ENCODE assay signal across 21 mouse cellular contexts in the genomic region with DNA sequence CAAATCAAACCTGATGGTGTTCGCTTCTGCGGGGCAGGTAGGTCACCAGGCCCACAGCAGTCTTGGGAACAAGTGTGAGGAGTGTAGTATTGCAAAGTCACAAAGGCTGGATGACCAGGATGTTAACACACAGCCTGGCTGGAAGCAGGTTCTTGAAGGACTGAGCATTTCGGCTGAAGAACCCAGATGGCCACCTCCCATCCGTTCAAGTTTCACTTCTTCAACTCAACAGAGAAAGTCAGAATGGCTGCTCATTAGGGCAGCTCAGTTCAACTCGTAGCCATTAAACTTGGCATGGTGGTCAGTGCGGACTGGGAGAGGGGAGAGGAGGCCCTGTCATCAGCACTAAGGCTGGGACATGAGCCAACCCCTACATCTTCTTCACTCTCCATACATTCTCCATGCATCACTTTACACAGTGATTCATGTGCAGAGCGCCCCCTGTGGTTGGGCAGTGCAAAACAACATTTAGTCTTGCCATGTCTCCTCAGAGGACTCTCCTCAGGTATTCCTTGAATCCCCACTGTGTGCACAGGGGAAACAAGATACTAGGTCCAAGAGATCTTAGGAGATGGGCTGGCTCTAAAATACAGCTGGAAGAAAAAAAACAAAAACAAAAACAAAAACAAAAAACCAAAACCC. TPM values are rescaled to one million over a fixed set of nuclear protein-coding genes. Genes with fewer than 3 reads are reported as not detected.
DNase-seq lines count a peak whose midpoint lies in the region; ATAC-seq and TF ChIP-seq lines count a peak whose summit lies in the region.
"Had no signal": no experiment of that assay in that cellular context is flagged by ENCODE, and none has a peak within 500 bp of the region (broad histone marks: within the 10 kb centered on the region; RNA-seq: fewer than 3 reads in every experiment).

No protein-coding gene starts in this region.

- intact Hi-C loops in gastrocnemius, adult 2 months (cut with DNase I) = no loop called here

- TF ChIP-seq POLR2A in bone marrow macrophage, adult 2 months (IDR thresholded peaks at IDR 0.05; ENCODE audit: borderline replicate concordance, low read depth, low read length) = no peak

- DNase-seq in gastrocnemius, adult 2 months = no peak
- DNase-seq in gastrocnemius, adult 18-20 months (ENCODE audit: low spot score) = no peak
- no peak for DNase-seq in midbrain, postnatal 0 days (ENCODE audit: low spot score)
- no peak for DNase-seq in midbrain, embryonic 11.5 days (ENCODE audit: low spot score, missing footprints)
- no peak for DNase-seq in stomach, postnatal 0 days (ENCODE audit: low spot score)
- DNase-seq in urinary bladder, postnatal 25 days (ENCODE audit: low spot score) = no peak
- no peak for DNase-seq in forebrain, postnatal 0 days
- DNase-seq: adrenal gland, postnatal 36 days; cerebellum, adult 8-10 months; gastrocnemius, postnatal 36 days; thymus, postnatal 36 days had no signal

- no peak for TF ChIP-seq CTCF in gastrocnemius, adult 2 months (IDR thresholded peaks at IDR 0.05)
- TF ChIP-seq CTCF in midbrain, postnatal 0 days (IDR thresholded peaks at IDR 0.05) = 0 out of 2 replicates have a peak, but pooled peaks have one; percentile 1
- peak; percentile 20; the same call in 1 of the 2 replicates for TF ChIP-seq CTCF in bone marrow macrophage, adult 2 months (IDR thresholded peaks at IDR 0.05; ENCODE audit: low read depth, low read length)
- TF ChIP-seq CTCF in stomach, postnatal 0 days (IDR thresholded peaks at IDR 0.05; ENCODE audit: low read depth) = peak; percentile 25
- no peak for TF ChIP-seq CTCF in forebrain, postnatal 0 days (IDR thresholded peaks at IDR 0.05; ENCODE audit: low read depth)

- no peaks in the 10 kb centered on the region for H3K9me3 ChIP-seq in midbrain, postnatal 0 days (ENCODE audit: low read length)
- H3K9me3 ChIP-seq in midbrain, embryonic 11.5 days (ENCODE audit: control insufficient read depth, low read length) = no peaks in the 10 kb centered on the region
- no peaks in the 10 kb centered on the region for H3K9me3 ChIP-seq in stomach, postnatal 0 days (ENCODE audit: control insufficient read depth, low read length)
- H3K9me3 ChIP-seq in forebrain, postnatal 0 days (ENCODE audit: low read length) = no peaks in the 10 kb centered on the region
- H3K9me3 ChIP-seq: embryonic facial prominence, embryonic 12.5 days; forebrain, embryonic 13.5 days; heart, embryonic 10.5 days; hindbrain, embryonic 12.5 days; kidney, embryonic 15.5 days; limb, embryonic 13.5 days; midbrain, embryonic 10.5 days; neural tube, embryonic 12.5 days had no signal

- TF ChIP-seq EP300 in stomach, postnatal 0 days (optimal IDR thresholded peaks at IDR 0.05) = no peak

- H3K4me2 ChIP-seq in midbrain, postnatal 0 days (ENCODE audit: low read depth, low read length, poor library complexity, severe bottlenecking) = no peak overlapping the region
- no peak overlapping the region for H3K4me2 ChIP-seq in midbrain, embryonic 11.5 days
- H3K4me2 ChIP-seq in stomach, postnatal 0 days (replicated peaks; ENCODE audit: low read depth) = no peak overlapping the region
- no peak overlapping the region for H3K4me2 ChIP-seq in forebrain, postnatal 0 days (ENCODE audit: low read depth)
- H3K4me2 ChIP-seq: embryonic facial prominence, embryonic 12.5 days; forebrain, embryonic 13.5 days; hindbrain, embryonic 12.5 days; kidney, embryonic 15.5 days; limb, embryonic 13.5 days; neural tube, embryonic 12.5 days had no signal

- H3K4me3 ChIP-seq in gastrocnemius, adult 2 months = no peak overlapping the region
- no peak overlapping the region for H3K4me3 ChIP-seq in midbrain, postnatal 0 days (ENCODE audit: low read depth, low read length)
- no peak overlapping the region for H3K4me3 ChIP-seq in midbrain, embryonic 11.5 days (ENCODE audit: low read depth, low read length)
- H3K4me3 ChIP-seq in bone marrow macrophage, adult 2 months (ENCODE audit: insufficient read depth, low read length) = no peak overlapping the region
- H3K4me3 ChIP-seq in stomach, postnatal 0 days (ENCODE audit: low read depth, low read length) = no peak overlapping the region
- no peak overlapping the region for H3K4me3 ChIP-seq in forebrain, postnatal 0 days (ENCODE audit: low read depth, low read length)
- H3K4me3 ChIP-seq: embryonic facial prominence, embryonic 12.5 days; erythroblast, embryonic 14.5 days; forebrain, embryonic 13.5 days; heart, embryonic 10.5 days; hindbrain, embryonic 12.5 days; kidney, embryonic 15.5 days; limb, embryonic 13.5 days; midbrain, embryonic 10.5 days; neural tube, embryonic 12.5 days had no signal

- H3K27me3 ChIP-seq in midbrain, postnatal 0 days (ENCODE audit: insufficient read depth, low read length) = no peaks in the 10 kb centered on the region
- no peaks in the 10 kb centered on the region for H3K27me3 ChIP-seq in midbrain, embryonic 11.5 days (ENCODE audit: control insufficient read depth, insufficient read depth, low read length)
- no peaks in the 10 kb centered on the region for H3K27me3 ChIP-seq in stomach, postnatal 0 days (ENCODE audit: control insufficient read depth, insufficient read depth, low read length)
- H3K27me3 ChIP-seq in forebrain, postnatal 0 days (ENCODE audit: insufficient read depth, low read length) = no peaks in the 10 kb centered on the region
- H3K27me3 ChIP-seq: embryonic facial prominence, embryonic 12.5 days; forebrain, embryonic 13.5 days; hindbrain, embryonic 12.5 days; kidney, embryonic 15.5 days; limb, embryonic 13.5 days; neural tube, embryonic 12.5 days had no signal

- 90% methylated on average over 7 of the region's 7 CpGs for WGBS in midbrain, postnatal 0 days
- WGBS in midbrain, embryonic 11.5 days = 91% methylated on average over 7 of the region's 7 CpGs
- WGBS in stomach, postnatal 0 days = 85% methylated on average over 7 of the region's 7 CpGs
- WGBS in forebrain, postnatal 0 days = 89% methylated on average over 7 of the region's 7 CpGs

- H3K4me1 ChIP-seq in midbrain, postnatal 0 days (ENCODE audit: insufficient read depth, low read length) = no peaks in the 10 kb centered on the region
- no peaks in the 10 kb centered on the region for H3K4me1 ChIP-seq in midbrain, embryonic 11.5 days (ENCODE audit: control insufficient read depth, insufficient read depth, low read length)
- H3K4me1 ChIP-seq in bone marrow macrophage, adult 2 months (ENCODE audit: control insufficient read depth, insufficient read depth, low read length) = peaks cover 84% of the 10 kb centered on the region
- H3K4me1 ChIP-seq in stomach, postnatal 0 days (replicated peaks; ENCODE audit: control insufficient read depth, insufficient read depth) = no peaks in the 10 kb centered on the region
- H3K4me1 ChIP-seq in forebrain, postnatal 0 days (ENCODE audit: insufficient read depth) = no peaks in the 10 kb centered on the region
- H3K4me1 ChIP-seq: embryonic facial prominence, embryonic 12.5 days; forebrain, embryonic 13.5 days; hindbrain, embryonic 12.5 days; kidney, embryonic 15.5 days; midbrain, embryonic 10.5 days; neural tube, embryonic 12.5 days had no signal

- no peak overlapping the region for H3K9ac ChIP-seq in midbrain, postnatal 0 days (replicated peaks; ENCODE audit: low read length, poor library complexity, severe bottlenecking)
- no peak overlapping the region for H3K9ac ChIP-seq in midbrain, embryonic 11.5 days (ENCODE audit: low read length)
- H3K9ac ChIP-seq in stomach, postnatal 0 days (ENCODE audit: low read length) = no peak overlapping the region
- no peak overlapping the region for H3K9ac ChIP-seq in forebrain, postnatal 0 days
- H3K9ac ChIP-seq: embryonic facial prominence, embryonic 12.5 days; forebrain, embryonic 13.5 days; hindbrain, embryonic 12.5 days; kidney, embryonic 15.5 days; limb, embryonic 13.5 days; neural tube, embryonic 12.5 days had no signal

- peak overlapping the region; percentile 81 for H3K27ac ChIP-seq in gastrocnemius, adult 2 months
- no peak overlapping the region for H3K27ac ChIP-seq in midbrain, postnatal 0 days (ENCODE audit: low read depth, low read length)
- no peak overlapping the region for H3K27ac ChIP-seq in midbrain, embryonic 11.5 days (ENCODE audit: low read depth, low read length)
- no peak overlapping the region for H3K27ac ChIP-seq in bone marrow macrophage, adult 2 months (ENCODE audit: insufficient read depth, low read depth, low read length)
- no peak overlapping the region for H3K27ac ChIP-seq in stomach, postnatal 0 days (replicated peaks)
- H3K27ac ChIP-seq in forebrain, postnatal 0 days (ENCODE audit: low read depth, low read length) = no peak overlapping the region
- H3K27ac ChIP-seq: embryonic facial prominence, embryonic 12.5 days; forebrain, embryonic 13.5 days; heart, embryonic 10.5 days; hindbrain, embryonic 12.5 days; kidney, embryonic 15.5 days; limb, embryonic 13.5 days; midbrain, embryonic 10.5 days; neural tube, embryonic 12.5 days had no signal

- no peak for ATAC-seq in midbrain, postnatal 0 days (ENCODE audit: low FRiP score)
- no peak for ATAC-seq in midbrain, embryonic 11.5 days (ENCODE audit: low FRiP score)
- ATAC-seq in stomach, postnatal 0 days (ENCODE audit: low FRiP score, low TSS enrichment) = no peak
- no peak for ATAC-seq in forebrain, postnatal 0 days
- ATAC-seq: forebrain, embryonic 13.5 days had no signal

- no peaks in the 10 kb centered on the region for H3K36me3 ChIP-seq in midbrain, postnatal 0 days (ENCODE audit: insufficient read depth, low read length)
- H3K36me3 ChIP-seq in midbrain, embryonic 11.5 days (ENCODE audit: control insufficient read depth, insufficient read depth, low read length) = no peaks in the 10 kb centered on the region
- H3K36me3 ChIP-seq in stomach, postnatal 0 days (ENCODE audit: control insufficient read depth, insufficient read depth, low read length) = no peaks in the 10 kb centered on the region
- no peaks in the 10 kb centered on the region for H3K36me3 ChIP-seq in forebrain, postnatal 0 days (ENCODE audit: insufficient read depth)
- H3K36me3 ChIP-seq: embryonic facial prominence, embryonic 12.5 days; hindbrain, embryonic 12.5 days; kidney, embryonic 15.5 days; limb, embryonic 13.5 days; midbrain, embryonic 10.5 days; neural tube, embryonic 12.5 days had no signal

RNA-seq across cellular contexts. Expression of a gene that starts 19.9 kb away (rescaled TPM):
- total RNA-seq in gastrocnemius, adult 2 months (2021) = 10 to 100 TPM; 16.0 to 22.1 TPM
- 10 to 100 TPM; 18.8 to 18.9 TPM for total RNA-seq in gastrocnemius, adult 18-20 months (2021)
- 3.7 and 5.5 TPM in 2 replicates for total RNA-seq in midbrain, postnatal 0 days (2014; rRNA removed)
- 5.4 and 5.9 TPM in 2 replicates for polyA plus RNA-seq in midbrain, postnatal 0 days (2015; fragmentation: Nextera tagmentation; extraction: Ambion mirVana)
- polyA plus RNA-seq in midbrain, embryonic 11.5 days (2014; fragmentation: Nextera tagmentation; extraction: Ambion mirVana) = 2.8 and 3.0 TPM in 2 replicates
- 19.5 and 22.6 TPM in 2 replicates for polyA plus RNA-seq in bone marrow macrophage, adult 2 months (2012; ENCODE audit: insufficient read depth, insufficient read length, missing spikeins)
- polyA plus RNA-seq in stomach, postnatal 0 days (2015; fragmentation: Nextera tagmentation; extraction: Ambion mirVana) = 2.8 and 3.2 TPM in 2 replicates
- 1.3 and 3.9 TPM in 2 replicates for total RNA-seq in forebrain, postnatal 0 days (2014; rRNA removed)
- 3.9 and 4.4 TPM in 2 replicates for polyA plus RNA-seq in forebrain, postnatal 0 days (2015; fragmentation: Nextera tagmentation; extraction: Ambion mirVana)

Comparison
In these comparisons a context has a peak if more than half of its experiments do, and no peak if none do; other contexts are left out.
1. CTCF ChIP-seq: peak in midbrain, postnatal 0 days (single experiment), bone marrow macrophage, adult 2 months (single experiment) and stomach, postnatal 0 days (single experiment); none in gastrocnemius, adult 2 months (single experiment) and forebrain, postnatal 0 days (single experiment).